Mouse (Mus musculus): ENCODE data around the gene Gm45140. TPM values are rescaled to one million over a fixed set of nuclear protein-coding genes. Genes with fewer than 3 reads are reported as not detected.

The Gm45140 gene
- polyA plus RNA-seq, 1 experiment from 2014 or later: 2.3 TPM

GRCm38 (mm10) chr6:87850900-87851614, 15.5 kb upstream of the Gm45140 start, which contains the start of gene Cnbp:
Gene Cnbp, minus strand, starts transcription at chr6:87851106.
- Histone ChIP-seq H3K27me3 (ENCODE audit: control insufficient read depth, insufficient read depth, low read length) (no peaks in the 10 kb centered on the region), H3K4me3 (ENCODE audit: low read depth, low read length) (peak within 1 kb of the TSS; percentile 93), H3K4me1 (ENCODE audit: control insufficient read depth, insufficient read depth, low read length) (peaks cover 16% of the 10 kb centered on the region), H3K9ac (ENCODE audit: low read depth, low read length) (peak within 1 kb of the TSS; percentile 100), H3K27ac (ENCODE audit: low read depth, low read length) (peak within 1 kb of the TSS; percentile 93), H3K4me2 (peak within 1 kb of the TSS; percentile 93), H3K9me3 (replicated peaks; ENCODE audit: control insufficient read depth, low read length) (no peaks in the 10 kb centered on the region), H3K36me3 (ENCODE audit: control insufficient read depth, insufficient read depth, low read length) (peaks cover 4% of the 10 kb centered on the region; the same call in 1 of the 2 replicates)
- ATAC-seq (replicated peaks; ENCODE audit: insufficient number of reproducible peaks, low FRiP score, low TSS enrichment): peak; percentile 96
- WGBS (ENCODE audit: insufficient replicate concordance): under 1% methylated on average over 55 of the region's 55 CpGs

- peak; percentile 66 for ATAC-seq (replicated peaks; ENCODE audit: insufficient number of reproducible peaks, low FRiP score, low TSS enrichment)
- peak overlapping the region; percentile 93 for H3K4me3 ChIP-seq (ENCODE audit: low read depth, low read length)
- no peaks in the 10 kb centered on the region for H3K27me3 ChIP-seq (ENCODE audit: control insufficient read depth, insufficient read depth, low read length)
- H3K27ac ChIP-seq (ENCODE audit: low read depth, low read length): peak overlapping the region; percentile 93
- peak overlapping the region; percentile 100 for H3K9ac ChIP-seq (ENCODE audit: low read depth, low read length)
- H3K36me3 ChIP-seq (ENCODE audit: control insufficient read depth, insufficient read depth, low read length): peaks cover 4% of the 10 kb centered on the region; the same call in 1 of the 2 replicates
- peak overlapping the region; percentile 93 for H3K4me2 ChIP-seq
- peaks cover 16% of the 10 kb centered on the region for H3K4me1 ChIP-seq (ENCODE audit: control insufficient read depth, insufficient read depth, low read length)
- under 1% methylated on average over 73 of the region's 73 CpGs for WGBS (ENCODE audit: insufficient replicate concordance)
- no peaks in the 10 kb centered on the region for H3K9me3 ChIP-seq (replicated peaks; ENCODE audit: control insufficient read depth, low read length)
These were observed 14.7 kb upstream of the Gm45140 start for GRCm38 (mm10) chr6:87850155-87850899.

GRCm38 (mm10) chr6:87849780-87850154, 14.2 kb upstream of the Gm45140 start:
- no peak for ATAC-seq (replicated peaks; ENCODE audit: insufficient number of reproducible peaks, low FRiP score, low TSS enrichment)
- Histone ChIP-seq H3K4me1 (ENCODE audit: control insufficient read depth, insufficient read depth, low read length) (peaks cover 16% of the 10 kb centered on the region), H3K9me3 (replicated peaks; ENCODE audit: control insufficient read depth, low read length) (no peaks in the 10 kb centered on the region), H3K27ac (ENCODE audit: low read depth, low read length) (peak overlapping the region; percentile 93), H3K4me2 (peak overlapping the region; percentile 93), H3K9ac (ENCODE audit: low read depth, low read length) (peak overlapping the region; percentile 100), H3K4me3 (ENCODE audit: low read depth, low read length) (peak overlapping the region; percentile 93), H3K27me3 (ENCODE audit: control insufficient read depth, insufficient read depth, low read length) (no peaks in the 10 kb centered on the region), H3K36me3 (ENCODE audit: control insufficient read depth, insufficient read depth, low read length) (peaks cover 9% of the 10 kb centered on the region)
- WGBS (ENCODE audit: insufficient replicate concordance): 2% methylated on average over 8 of the region's 8 CpGs

DNA sequence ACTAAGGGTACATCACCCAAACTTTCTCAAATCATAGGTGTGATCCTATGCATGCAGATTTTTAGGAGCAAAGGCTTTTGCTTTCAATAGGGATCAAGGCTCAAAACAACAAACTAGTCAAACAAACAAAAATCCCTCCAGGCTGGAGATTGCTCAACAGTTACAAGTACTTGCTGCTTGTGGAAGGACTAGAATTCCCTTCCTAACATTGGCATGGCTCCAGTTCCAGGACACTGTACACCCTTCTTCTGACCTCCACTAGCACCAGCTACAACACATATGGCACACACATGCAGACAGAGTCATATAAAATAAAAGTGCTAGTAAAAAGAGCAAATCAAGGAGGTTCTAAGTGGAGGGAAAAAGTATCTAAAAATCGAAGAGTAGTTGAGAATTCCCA, 11.2 kb upstream of the Gm45140 start:
- Histone ChIP-seq H3K27me3 (ENCODE audit: control insufficient read depth, insufficient read depth, low read length) (no peaks in the 10 kb centered on the region), H3K9ac (ENCODE audit: low read depth, low read length) (0 out of 2 replicates have a peak overlapping the region, but pooled peaks have one; percentile 6), H3K4me1 (ENCODE audit: control insufficient read depth, insufficient read depth, low read length) (peaks cover 16% of the 10 kb centered on the region), H3K4me2 (peak overlapping the region; percentile 28; the same call in 1 of the 2 replicates), H3K27ac (ENCODE audit: low read depth, low read length) (no peak overlapping the region), H3K36me3 (ENCODE audit: control insufficient read depth, insufficient read depth, low read length) (peaks cover 34% of the 10 kb centered on the region), H3K4me3 (ENCODE audit: low read depth, low read length) (no peak overlapping the region), H3K9me3 (replicated peaks; ENCODE audit: control insufficient read depth, low read length) (no peaks in the 10 kb centered on the region)
- WGBS (ENCODE audit: insufficient replicate concordance): 78% methylated on average over 1 of the region's 1 CpGs
- no peak for ATAC-seq (replicated peaks; ENCODE audit: insufficient number of reproducible peaks, low FRiP score, low TSS enrichment)

- Histone ChIP-seq H3K4me2 (no peak overlapping the region), H3K27ac (ENCODE audit: low read depth, low read length) (no peak overlapping the region), H3K36me3 (ENCODE audit: control insufficient read depth, insufficient read depth, low read length) (peaks cover 36% of the 10 kb centered on the region), H3K27me3 (ENCODE audit: control insufficient read depth, insufficient read depth, low read length) (no peaks in the 10 kb centered on the region), H3K4me1 (ENCODE audit: control insufficient read depth, insufficient read depth, low read length) (peaks cover 16% of the 10 kb centered on the region), H3K9me3 (replicated peaks; ENCODE audit: control insufficient read depth, low read length) (no peaks in the 10 kb centered on the region), H3K9ac (ENCODE audit: low read depth, low read length) (no peak overlapping the region), H3K4me3 (ENCODE audit: low read depth, low read length) (no peak overlapping the region)
- WGBS (ENCODE audit: insufficient replicate concordance): 94% methylated on average over 13 of the region's 13 CpGs
- no peak for ATAC-seq (replicated peaks; ENCODE audit: insufficient number of reproducible peaks, low FRiP score, low TSS enrichment)
These were observed 9.6 kb upstream of the Gm45140 start for GRCm38 (mm10) chr6:87845031-87845695.

DNA sequence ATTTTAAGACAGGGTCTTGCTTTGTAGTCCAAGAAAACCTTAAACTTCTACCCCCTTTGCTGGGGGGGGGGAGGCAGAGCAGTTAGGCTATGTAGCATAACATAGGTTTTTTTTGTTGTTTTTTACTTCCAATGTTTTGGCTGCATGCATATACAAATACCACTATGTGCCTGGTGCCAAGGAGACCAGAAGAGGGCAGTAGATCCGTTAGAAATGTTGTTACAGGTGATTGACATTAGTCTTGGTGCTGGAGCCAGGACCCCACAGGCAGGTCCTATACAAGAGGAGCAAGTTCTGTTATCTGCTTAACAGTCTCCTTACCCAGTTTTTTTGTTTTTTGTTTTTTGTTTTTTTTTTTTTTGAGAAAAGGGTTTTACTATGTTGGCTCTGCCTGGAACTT, 6.7 kb upstream of the Gm45140 start:
- Histone ChIP-seq H3K27me3 (ENCODE audit: control insufficient read depth, insufficient read depth, low read length) (no peaks in the 10 kb centered on the region), H3K27ac (ENCODE audit: low read depth, low read length) (no peak overlapping the region), H3K9me3 (replicated peaks; ENCODE audit: control insufficient read depth, low read length) (no peaks in the 10 kb centered on the region), H3K4me2 (no peak overlapping the region), H3K9ac (ENCODE audit: low read depth, low read length) (no peak overlapping the region), H3K4me3 (ENCODE audit: low read depth, low read length) (no peak overlapping the region), H3K4me1 (ENCODE audit: control insufficient read depth, insufficient read depth, low read length) (peaks cover 7% of the 10 kb centered on the region; the same call in 1 of the 2 replicates), H3K36me3 (ENCODE audit: control insufficient read depth, insufficient read depth, low read length) (peaks cover 32% of the 10 kb centered on the region)
- 17% methylated on average over 1 of the region's 1 CpGs for WGBS (ENCODE audit: insufficient replicate concordance)
- no peak for ATAC-seq (replicated peaks; ENCODE audit: insufficient number of reproducible peaks, low FRiP score, low TSS enrichment)

DNA sequence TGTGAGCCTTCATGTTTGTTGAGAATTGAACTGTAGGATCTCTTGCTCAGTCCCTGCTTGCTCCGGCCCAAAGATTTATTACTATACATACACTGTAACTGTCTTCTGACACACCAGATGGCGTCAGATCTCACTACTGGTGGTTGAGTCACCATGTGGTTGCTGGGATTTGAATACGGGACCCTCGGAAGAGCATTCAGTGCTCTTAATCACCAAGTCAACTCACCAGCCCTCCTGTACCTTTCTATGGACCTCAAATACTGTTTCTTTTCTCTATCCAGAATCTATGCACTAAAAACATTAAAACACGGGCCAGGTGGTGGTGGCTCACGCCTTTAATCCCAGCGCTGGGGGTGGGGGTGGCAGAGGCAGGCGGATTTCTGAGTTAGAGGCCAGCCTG, 6.0 kb upstream of the Gm45140 start:
- no peak for ATAC-seq (replicated peaks; ENCODE audit: insufficient number of reproducible peaks, low FRiP score, low TSS enrichment)
- Histone ChIP-seq H3K9ac (ENCODE audit: low read depth, low read length) (no peak overlapping the region), H3K27me3 (ENCODE audit: control insufficient read depth, insufficient read depth, low read length) (no peaks in the 10 kb centered on the region), H3K4me2 (no peak overlapping the region), H3K4me1 (ENCODE audit: control insufficient read depth, insufficient read depth, low read length) (0 out of 2 replicates have a peak, but pooled peaks cover 5% of the 10 kb centered on the region), H3K9me3 (replicated peaks; ENCODE audit: control insufficient read depth, low read length) (no peaks in the 10 kb centered on the region), H3K36me3 (ENCODE audit: control insufficient read depth, insufficient read depth, low read length) (peaks cover 32% of the 10 kb centered on the region), H3K4me3 (ENCODE audit: low read depth, low read length) (no peak overlapping the region), H3K27ac (ENCODE audit: low read depth, low read length) (no peak overlapping the region)
- WGBS (ENCODE audit: insufficient replicate concordance): 81% methylated on average over 8 of the region's 8 CpGs

- Histone ChIP-seq H3K4me2 (peak overlapping the region; percentile 89), H3K27me3 (ENCODE audit: control insufficient read depth, insufficient read depth, low read length) (no peaks in the 10 kb centered on the region), H3K9ac (ENCODE audit: low read depth, low read length) (no peak overlapping the region), H3K4me3 (ENCODE audit: low read depth, low read length) (no peak overlapping the region), H3K36me3 (ENCODE audit: control insufficient read depth, insufficient read depth, low read length) (peaks cover 31% of the 10 kb centered on the region), H3K27ac (ENCODE audit: low read depth, low read length) (no peak overlapping the region), H3K4me1 (ENCODE audit: control insufficient read depth, insufficient read depth, low read length) (0 out of 2 replicates have a peak, but pooled peaks cover 5% of the 10 kb centered on the region), H3K9me3 (replicated peaks; ENCODE audit: control insufficient read depth, low read length) (no peaks in the 10 kb centered on the region)
- ATAC-seq (replicated peaks; ENCODE audit: insufficient number of reproducible peaks, low FRiP score, low TSS enrichment): no peak
- 56% methylated on average over 11 of the region's 11 CpGs for WGBS (ENCODE audit: insufficient replicate concordance)
These were observed 4.3 kb upstream of the Gm45140 start for GRCm38 (mm10) chr6:87839797-87840341.

All from heart, embryonic 11.5 days (tissue).